Mouse (Mus musculus) erythroblast, embryonic 14.5 days (primary cell): ENCODE data around the gene Jade1. TPM values are rescaled to one million over a fixed set of nuclear protein-coding genes. Genes with fewer than 3 reads are reported as not detected.

Source experiments
- H3K27me3 ChIP-seq: 2 replicates; pipeline ENCODE4 v1.6.1; 2012; ENCODE audit warnings: inconsistent platforms; ENCODE audit not compliant: control insufficient read depth
- H3K36me3 ChIP-seq: 2 replicates; pipeline ENCODE4 v1.6.1; 2012; ENCODE audit warnings: mild to moderate bottlenecking, inconsistent platforms; ENCODE audit not compliant: control insufficient read depth
- H3K4me1 ChIP-seq: 2 replicates; pipeline ENCODE4 v1.6.1; 2012; ENCODE audit warnings: inconsistent platforms; ENCODE audit not compliant: control insufficient read depth
- H3K4me3 ChIP-seq: replicated peaks from 2 replicates; pipeline ENCODE3; 2012; ENCODE audit warnings: moderate library complexity, mild to moderate bottlenecking, inconsistent platforms
- H3K9me3 ChIP-seq: 2 replicates; pipeline ENCODE4 v1.6.1; 2012; ENCODE audit warnings: low read length, inconsistent platforms, mixed read lengths; ENCODE audit not compliant: control insufficient read depth
- GATA1 ChIP-seq: IDR thresholded peaks from 2 replicates; pipeline ENCODE4 v1.6.1; 2012; ENCODE audit warnings: low read length, inconsistent platforms, mixed read lengths
- TAL1 ChIP-seq: IDR thresholded peaks from 3 replicates; pipeline ENCODE4 v1.6.1; 2012; ENCODE audit warnings: low read length, inconsistent platforms, mixed read lengths
- polyA plus RNA-seq: library from polyadenylated mRNA; stranded (reverse); fragments of >175 nt; gene quantifications from 2 replicates; pipeline ENCODE4 v1.2.3, GENCODE M21; 2012

Jade1 gene
- polyA plus RNA-seq, 1 experiment: 0.53 TPM

DNA sequence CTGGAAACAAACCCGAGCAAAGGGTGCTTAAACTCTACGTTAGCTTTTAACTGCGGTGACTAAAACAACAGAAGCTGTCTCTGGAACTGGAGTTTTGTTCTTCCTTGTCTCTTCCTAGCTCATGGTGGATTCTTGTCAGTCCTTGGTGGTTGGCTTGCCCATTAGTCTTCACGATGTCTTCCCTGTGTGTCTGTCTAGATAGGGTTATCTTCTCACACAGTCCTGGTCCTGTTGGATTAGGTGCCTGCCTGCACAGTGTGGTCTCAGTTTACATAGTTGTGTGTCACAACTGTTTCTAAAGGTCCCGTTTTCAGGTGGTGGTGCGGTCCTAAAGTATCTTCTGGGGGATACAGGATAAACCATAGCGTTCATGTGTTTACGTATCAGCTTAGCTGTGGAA lies 41.5 kb downstream of the Jade1 start:
- H3K9me3 ChIP-seq: no peaks in the 10 kb centered on the region
- no peak overlapping the region for H3K4me3 ChIP-seq
- TF ChIP-seq GATA1 (no peak), TAL1 (no peak)
- H3K36me3 ChIP-seq: peaks cover 97% of the 10 kb centered on the region
- peaks cover 10% of the 10 kb centered on the region for H3K4me1 ChIP-seq
- H3K27me3 ChIP-seq: no peaks in the 10 kb centered on the region

DNA sequence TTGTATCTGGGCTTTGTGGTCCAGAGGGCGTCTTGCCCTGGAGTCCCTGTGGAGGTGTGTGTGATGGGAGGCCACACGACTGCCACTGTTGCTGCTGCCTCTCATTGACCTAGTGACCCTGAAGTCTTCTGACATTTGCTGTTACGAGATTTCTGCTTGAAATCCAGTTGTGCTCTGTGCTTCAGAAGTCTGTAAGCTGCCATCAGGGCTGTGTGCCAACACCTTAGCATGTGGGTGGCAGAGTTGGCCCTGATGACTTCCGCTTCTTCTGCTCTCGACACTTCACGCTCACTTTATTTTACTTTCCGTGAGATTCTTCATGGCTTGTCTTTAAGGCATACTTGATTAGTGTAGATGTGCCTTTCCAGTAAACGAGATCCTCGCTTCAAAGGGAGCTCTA lies 42.9 kb downstream of the Jade1 start:
- H3K27me3 ChIP-seq: no peaks in the 10 kb centered on the region
- H3K4me3 ChIP-seq: no peak overlapping the region
- no peak for TF ChIP-seq GATA1
- no peak for TF ChIP-seq TAL1
- peaks cover 96% of the 10 kb centered on the region for H3K36me3 ChIP-seq
- no peaks in the 10 kb centered on the region for H3K9me3 ChIP-seq
- peaks cover 10% of the 10 kb centered on the region for H3K4me1 ChIP-seq

DNA sequence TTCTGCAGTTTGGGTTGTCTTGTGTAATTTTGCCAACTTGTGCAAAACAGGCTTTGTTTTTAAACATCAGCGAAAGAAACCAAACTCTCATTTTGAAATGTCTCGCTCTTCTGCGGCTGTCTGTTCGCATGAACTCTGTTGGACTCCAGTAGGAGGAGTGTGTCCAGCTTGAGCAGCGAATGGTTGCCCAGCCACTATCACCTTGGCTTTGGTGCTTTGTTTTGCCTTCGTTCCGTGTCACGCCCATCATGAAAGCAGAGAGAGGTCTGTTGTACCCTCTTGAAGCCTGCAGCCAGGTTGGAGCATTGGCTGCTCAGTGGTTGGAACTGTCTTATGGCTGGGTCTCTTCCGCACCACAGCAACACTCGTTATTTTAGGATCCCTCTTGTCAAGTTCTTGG lies 43.7 kb downstream of the Jade1 start:
- TF ChIP-seq TAL1: no peak
- TF ChIP-seq GATA1: no peak
- peaks cover 96% of the 10 kb centered on the region for H3K36me3 ChIP-seq

DNA sequence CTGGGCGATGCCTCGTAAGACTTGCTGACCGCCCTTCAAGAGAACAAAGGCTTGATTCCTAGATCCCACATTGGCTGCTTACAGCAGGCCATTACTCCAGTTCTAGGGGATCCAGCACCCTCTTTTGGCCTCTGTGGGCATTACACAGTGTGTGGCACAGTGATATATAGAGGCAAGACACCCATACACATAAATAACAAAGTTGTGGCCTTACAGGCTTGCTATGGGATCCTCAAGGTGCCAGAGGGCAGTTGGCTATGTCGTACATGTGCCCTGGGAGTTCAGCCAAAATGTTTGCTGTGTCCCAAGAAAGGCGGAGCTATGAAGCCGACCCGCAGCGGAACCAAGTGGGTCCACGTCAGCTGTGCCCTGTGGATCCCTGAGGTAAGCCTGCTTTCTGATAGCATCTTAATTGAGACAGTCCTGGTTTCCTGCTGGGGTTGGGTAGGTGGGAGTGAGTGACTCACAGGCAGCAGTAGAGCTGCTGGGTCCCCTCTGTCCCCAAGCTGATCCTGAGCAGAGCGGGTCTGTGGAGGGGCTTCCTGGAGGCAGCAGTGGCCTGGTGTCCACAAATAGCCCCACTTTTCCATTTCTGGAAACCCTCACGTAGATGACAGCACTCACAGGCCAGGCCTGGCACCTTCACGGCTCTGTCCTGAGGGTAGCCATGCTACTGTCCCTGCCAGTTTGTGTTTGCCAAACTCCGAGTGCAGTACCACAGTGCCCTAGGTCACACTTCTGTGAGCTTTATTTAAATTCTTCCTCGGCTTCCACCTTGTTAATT lies 44.5 kb downstream of the Jade1 start:
- H3K4me1 ChIP-seq: peaks cover 10% of the 10 kb centered on the region
- H3K36me3 ChIP-seq: peaks cover 96% of the 10 kb centered on the region
- TF ChIP-seq GATA1 (no peak), TAL1 (no peak)
- no peaks in the 10 kb centered on the region for H3K9me3 ChIP-seq
- H3K4me3 ChIP-seq: no peak overlapping the region
- no peaks in the 10 kb centered on the region for H3K27me3 ChIP-seq

More for the DNA sequence above, 43.7 kb downstream of the Jade1 start:
- Histone ChIP-seq H3K9me3 (no peaks in the 10 kb centered on the region), H3K27me3 (no peaks in the 10 kb centered on the region), H3K4me1 (peaks cover 10% of the 10 kb centered on the region), H3K4me3 (no peak overlapping the region)

DNA sequence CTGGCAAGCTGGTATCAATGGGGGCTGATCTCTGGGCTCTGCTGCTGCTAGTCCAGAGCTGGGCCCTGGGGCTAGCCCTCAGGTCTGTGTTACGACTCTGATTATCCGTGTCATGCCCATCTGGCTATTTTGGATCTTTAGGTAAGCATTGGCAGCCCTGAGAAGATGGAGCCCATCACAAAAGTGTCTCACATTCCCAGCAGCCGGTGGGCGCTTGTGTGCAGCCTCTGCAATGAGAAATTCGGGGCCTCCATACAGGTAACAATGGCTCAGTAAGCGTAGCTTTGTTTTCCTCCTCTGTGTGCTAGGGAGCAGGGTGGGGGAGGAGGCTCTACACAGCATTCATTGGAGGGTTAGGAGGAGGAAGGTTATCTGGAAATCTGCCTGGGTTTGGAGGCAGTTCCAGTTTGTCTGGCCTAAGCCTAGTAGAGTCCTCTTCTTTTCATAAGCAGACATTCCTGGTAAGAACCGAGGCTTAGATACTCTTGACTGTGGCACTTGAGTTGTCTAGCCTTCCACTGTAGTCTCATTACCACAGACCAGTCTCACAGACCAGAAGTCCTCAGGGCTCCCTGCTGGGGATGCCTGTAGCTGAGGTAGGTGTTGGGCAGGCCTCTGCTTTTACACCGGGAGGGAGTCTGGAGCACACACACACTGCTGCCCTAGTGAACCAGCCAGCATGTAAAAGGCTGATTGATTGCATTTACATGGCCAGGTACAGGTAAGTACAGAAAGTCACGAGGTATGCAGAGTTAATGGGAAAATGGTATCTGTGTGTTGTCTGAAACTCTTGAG lies 45.9 kb downstream of the Jade1 start:
- Histone ChIP-seq H3K36me3 (peaks cover 96% of the 10 kb centered on the region), H3K9me3 (no peaks in the 10 kb centered on the region), H3K27me3 (no peaks in the 10 kb centered on the region), H3K4me1 (peaks cover 10% of the 10 kb centered on the region), H3K4me3 (no peak overlapping the region)
- TF ChIP-seq TAL1: no peak
- no peak for TF ChIP-seq GATA1

DNA sequence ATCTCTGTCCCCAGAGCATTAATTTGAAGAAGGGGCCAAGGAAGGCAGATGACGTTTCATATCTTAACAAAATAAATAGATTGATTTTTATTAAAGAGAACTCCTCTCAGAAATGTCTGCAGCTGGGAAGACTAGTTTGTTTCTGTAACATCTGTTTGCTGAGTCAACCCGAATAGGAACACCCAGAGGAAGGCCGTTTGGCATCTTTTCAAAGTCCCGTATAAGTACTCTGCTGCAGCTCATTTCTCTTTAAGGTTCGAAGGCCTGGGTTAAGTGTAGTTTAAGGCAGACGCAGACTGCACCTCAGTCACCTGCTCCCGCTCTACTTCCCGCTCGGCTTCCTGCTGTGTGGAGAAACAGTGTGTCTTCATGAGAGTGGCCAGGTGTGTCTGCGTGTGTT lies 47.4 kb downstream of the Jade1 start:
- H3K9me3 ChIP-seq: no peaks in the 10 kb centered on the region
- TF ChIP-seq TAL1: no peak

DNA sequence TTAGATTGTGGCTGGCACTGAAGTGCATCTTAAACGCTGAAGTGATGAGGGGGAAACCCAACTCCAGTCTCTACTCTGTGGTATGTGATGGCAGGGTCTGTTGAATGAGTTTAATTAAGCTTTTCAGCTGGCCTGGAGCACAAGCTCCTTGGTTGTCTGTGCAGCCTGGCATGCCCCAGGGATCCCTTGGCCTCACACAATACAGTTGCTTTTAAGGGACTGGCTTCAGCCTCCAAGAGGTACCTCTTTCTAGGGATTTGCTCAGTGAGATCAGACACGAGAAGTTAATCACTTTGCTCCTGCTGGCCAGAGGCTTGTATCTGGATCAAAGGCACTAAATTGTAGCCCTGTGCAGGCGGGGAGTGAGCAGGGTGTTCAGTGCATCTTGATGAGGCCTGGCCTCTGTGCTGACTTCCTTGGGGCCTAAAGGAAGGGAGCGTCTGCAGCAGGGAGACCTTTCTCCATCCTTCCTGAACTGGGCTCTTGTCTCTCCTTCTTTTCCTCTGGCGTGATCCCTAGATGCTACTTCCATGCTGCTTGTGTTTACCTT lies 48.0 kb downstream of the Jade1 start:
- Histone ChIP-seq H3K36me3 (peaks cover 94% of the 10 kb centered on the region), H3K27me3 (no peaks in the 10 kb centered on the region), H3K9me3 (no peaks in the 10 kb centered on the region), H3K4me3 (no peak overlapping the region), H3K4me1 (no peaks in the 10 kb centered on the region)
- TF ChIP-seq TAL1: no peak
- no peak for TF ChIP-seq GATA1

More for the DNA sequence above, 47.4 kb downstream of the Jade1 start:
- H3K27me3 ChIP-seq: no peaks in the 10 kb centered on the region
- peaks cover 94% of the 10 kb centered on the region for H3K36me3 ChIP-seq
- H3K4me1 ChIP-seq: no peaks in the 10 kb centered on the region
- no peak overlapping the region for H3K4me3 ChIP-seq

DNA sequence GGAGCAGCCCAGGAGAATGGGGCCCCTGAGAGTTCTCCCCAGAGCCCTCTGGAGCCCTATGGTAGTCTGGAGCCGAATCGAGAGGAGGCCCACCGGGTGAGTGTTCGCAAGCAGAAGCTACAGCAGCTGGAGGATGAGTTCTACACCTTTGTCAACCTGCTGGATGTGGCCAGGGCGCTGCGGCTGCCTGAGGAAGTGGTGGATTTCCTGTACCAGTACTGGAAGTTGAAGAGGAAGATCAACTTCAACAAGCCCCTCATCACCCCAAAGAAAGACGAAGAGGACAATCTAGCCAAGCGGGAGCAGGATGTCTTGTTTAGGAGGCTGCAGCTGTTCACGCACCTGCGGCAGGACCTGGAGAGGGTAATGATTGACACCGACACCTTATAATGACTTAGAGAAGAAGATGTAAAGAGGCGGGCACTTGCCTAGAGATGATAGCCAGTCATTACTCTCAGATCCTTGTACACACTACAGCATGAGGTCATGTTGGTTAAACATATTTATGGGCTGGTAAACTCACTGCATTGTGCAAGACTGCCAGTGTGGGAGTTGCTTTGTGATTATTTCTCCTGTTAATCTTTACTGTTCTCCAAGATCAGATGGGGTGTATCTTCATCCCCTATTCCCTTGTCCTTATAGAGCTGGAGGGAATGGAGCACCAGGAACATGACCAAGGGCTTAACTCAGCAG lies 49.2 kb downstream of the Jade1 start:
- no peak for TF ChIP-seq GATA1
- no peak for TF ChIP-seq TAL1
- no peaks in the 10 kb centered on the region for H3K27me3 ChIP-seq
- no peaks in the 10 kb centered on the region for H3K4me1 ChIP-seq
- peaks cover 94% of the 10 kb centered on the region for H3K36me3 ChIP-seq
- no peaks in the 10 kb centered on the region for H3K9me3 ChIP-seq
- H3K4me3 ChIP-seq: no peak overlapping the region
